Mouse (Mus musculus): ENCODE results near the gene Phex.

DNA sequence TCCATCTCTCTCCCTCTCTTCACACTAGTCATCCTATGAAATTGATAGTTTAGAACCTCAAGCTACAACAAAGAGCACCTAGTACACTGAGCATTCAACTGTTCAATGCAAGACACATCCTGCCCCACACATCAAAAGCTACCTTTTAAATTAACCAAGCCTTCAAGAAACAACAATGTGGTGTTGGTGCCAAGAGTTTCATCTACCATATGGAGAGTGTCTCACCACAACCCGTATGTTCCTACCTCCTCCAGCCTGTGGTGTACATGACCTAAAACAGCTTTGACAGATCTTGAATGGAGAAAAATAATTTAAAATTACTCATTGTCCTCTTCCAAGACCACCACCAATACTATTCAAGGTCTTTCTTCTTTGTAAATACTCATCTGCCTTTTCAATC, 106.9 kb downstream of the Phex start:
- no peak for TF ChIP-seq POLR2A (IDR thresholded peaks at IDR 0.05; ENCODE audit: extremely low read depth, insufficient read depth, low read length)
- no peak for TF ChIP-seq CTCF (IDR thresholded peaks at IDR 0.05; ENCODE audit: extremely low read depth, insufficient read depth, low read length)

All from cortical plate, adult 2 months (tissue).